Mouse (Mus musculus) heart, postnatal 0 days (tissue): Measurements from ENCODE around the gene Kdm1a. TPM values are rescaled to one million over a fixed set of nuclear protein-coding genes. Genes with fewer than 3 reads are reported as not detected.
A peak's percentile ranks its signal among the peaks of the same experiment; 100 is the strongest.

Experiments
- ATAC-seq: fragments of 200-750 bp; cut with Nextera tagmentation; 2 replicates; pipeline ENCODE4 v1.8.0; 2017; ENCODE audit warnings: low read depth, moderate number of reproducible peaks, moderate library complexity; ENCODE audit not compliant: insufficient read depth
- DNase-seq: peaks from one replicate; pipeline ENCODE4 v3.0.0-alpha.2; 2016; ENCODE audit warnings: low spot score
- H3K27ac ChIP-seq: fragments of 300-500 bp; sonication (generic); 2 replicates; pipeline ENCODE4 v1.5.1; 2014; ENCODE audit warnings: low read depth, mild to moderate bottlenecking
- H3K27me3 ChIP-seq: fragments of 300-500 bp; sonication (generic); 2 replicates; pipeline ENCODE4 v1.6.1; 2014; ENCODE audit warnings: low read length, mixed read lengths; ENCODE audit not compliant: control insufficient read depth, insufficient read depth
- H3K36me3 ChIP-seq: fragments of 300-500 bp; sonication (generic); replicated peaks from 2 replicates; pipeline ENCODE4 v1.6.1; 2014; ENCODE audit warnings: low read length, mixed read lengths; ENCODE audit not compliant: control insufficient read depth, insufficient read depth
- H3K4me1 ChIP-seq: fragments of 300-500 bp; sonication (generic); 2 replicates; pipeline ENCODE4 v1.6.1; 2014; ENCODE audit warnings: antibody characterized with exemption; ENCODE audit not compliant: control insufficient read depth, insufficient read depth
- H3K4me2 ChIP-seq: fragments of 300-500 bp; sonication (generic); 2 replicates; pipeline ENCODE4 v1.6.1; 2014; ENCODE audit warnings: low read depth, mild to moderate bottlenecking, low read length, moderate library complexity
- H3K4me3 ChIP-seq: fragments of 300-500 bp; sonication (generic); 2 replicates; pipeline ENCODE4 v1.5.1; 2014; ENCODE audit warnings: low read depth, low read length
- H3K9ac ChIP-seq: fragments of 300-500 bp; sonication (generic); replicated peaks from 2 replicates; pipeline ENCODE4 v1.6.1; 2014; ENCODE audit warnings: low read depth, low read length, mixed read lengths
- H3K9me3 ChIP-seq: fragments of 300-500 bp; sonication (generic); replicated peaks from 2 replicates; pipeline ENCODE4 v1.6.1; 2016; ENCODE audit warnings: low read length; ENCODE audit not compliant: control insufficient read depth
- CTCF ChIP-seq: IDR thresholded peaks from 2 replicates; pipeline ENCODE4 v1.5.1; 2016; ENCODE audit warnings: antibody characterized with exemption, control low read depth, low read depth
- EP300 ChIP-seq: IDR thresholded peaks from 2 replicates; pipeline ENCODE4 v1.6.1; 2016; ENCODE audit warnings: antibody characterized with exemption, low read depth
- WGBS: fragments of 180-500 bp; shearing (Covaris S2); extraction: QIAGEN DNeasy Blood & Tissue Kit; methylation state at CpG from one replicate; pipeline ENCODE4 v1.1.7; 2014; 5-methylcytosine and 5-hydroxymethylcytosine counted together
- polyA plus RNA-seq: library from polyadenylated mRNA; unstranded; fragments of >200 nt; fragmentation: Nextera tagmentation; extraction: Ambion mirVana; gene quantifications from 2 replicates; pipeline ENCODE4 v1.2.1, GENCODE M21; 2015
- total RNA-seq: library from RNA; depleted of rRNA; stranded (reverse); fragments of >200 nt; gene quantifications from 2 replicates; pipeline ENCODE4 v1.2.3, GENCODE M21; 2014; ENCODE audit warnings: low replicate concordance

The Kdm1a gene
- total and polyA plus RNA-seq, 2 experiments from 2014 or later, result 17.0 to 48.2 TPM

DNA sequence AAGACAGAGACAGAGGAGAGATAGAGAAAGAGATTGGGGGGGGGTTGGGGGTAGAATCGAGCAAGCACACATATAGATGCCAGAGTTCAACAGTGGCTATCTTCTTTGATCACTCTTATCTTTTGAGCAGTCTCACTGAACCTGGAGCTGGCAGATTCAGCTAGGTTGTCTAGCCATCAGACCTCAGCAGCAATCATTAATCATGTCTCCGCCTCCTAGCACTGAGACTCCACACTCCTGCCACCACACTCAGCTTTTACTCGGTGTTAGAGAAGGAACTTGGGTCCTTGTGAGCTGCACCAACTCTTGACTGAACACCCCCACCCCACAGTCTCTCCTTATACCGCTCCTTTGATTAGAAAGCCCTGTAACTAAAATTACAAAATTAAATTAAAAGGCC is 10.4 kb downstream of the Kdm1a start:
- 62% methylated on average over 4 of the region's 4 CpGs for WGBS
- TF ChIP-seq CTCF, result no peak
- TF ChIP-seq EP300, result no peak
- no peaks in the 10 kb centered on the region for H3K4me1 ChIP-seq
- DNase-seq (no peak), ATAC-seq (no peak)
- no peak overlapping the region for H3K4me2 ChIP-seq
- 0 out of 2 replicates have a peak, but pooled peaks cover 8% of the 10 kb centered on the region for H3K36me3 ChIP-seq
- no peaks in the 10 kb centered on the region for H3K27me3 ChIP-seq
- H3K27ac ChIP-seq, result no peak overlapping the region
- no peaks in the 10 kb centered on the region for H3K9me3 ChIP-seq
- no peak overlapping the region for H3K9ac ChIP-seq
- no peak overlapping the region for H3K4me3 ChIP-seq

GRCm38 (mm10) chr4:136588003-136588402 is 14.5 kb downstream of the Kdm1a start:
- Histone ChIP-seq H3K27me3 (no peaks in the 10 kb centered on the region), H3K36me3 (peaks cover 8% of the 10 kb centered on the region; the same call in 1 of the 2 replicates), H3K4me2 (no peak overlapping the region), H3K4me3 (no peak overlapping the region), H3K4me1 (0 out of 2 replicates have a peak, but pooled peaks cover 4% of the 10 kb centered on the region), H3K27ac (no peak overlapping the region), H3K9ac (no peak overlapping the region), H3K9me3 (no peaks in the 10 kb centered on the region)
- WGBS, result 62% methylated on average over 4 of the region's 4 CpGs
- DNase-seq (no peak), ATAC-seq (no peak)
- TF ChIP-seq EP300 (no peak), CTCF (no peak)

DNA sequence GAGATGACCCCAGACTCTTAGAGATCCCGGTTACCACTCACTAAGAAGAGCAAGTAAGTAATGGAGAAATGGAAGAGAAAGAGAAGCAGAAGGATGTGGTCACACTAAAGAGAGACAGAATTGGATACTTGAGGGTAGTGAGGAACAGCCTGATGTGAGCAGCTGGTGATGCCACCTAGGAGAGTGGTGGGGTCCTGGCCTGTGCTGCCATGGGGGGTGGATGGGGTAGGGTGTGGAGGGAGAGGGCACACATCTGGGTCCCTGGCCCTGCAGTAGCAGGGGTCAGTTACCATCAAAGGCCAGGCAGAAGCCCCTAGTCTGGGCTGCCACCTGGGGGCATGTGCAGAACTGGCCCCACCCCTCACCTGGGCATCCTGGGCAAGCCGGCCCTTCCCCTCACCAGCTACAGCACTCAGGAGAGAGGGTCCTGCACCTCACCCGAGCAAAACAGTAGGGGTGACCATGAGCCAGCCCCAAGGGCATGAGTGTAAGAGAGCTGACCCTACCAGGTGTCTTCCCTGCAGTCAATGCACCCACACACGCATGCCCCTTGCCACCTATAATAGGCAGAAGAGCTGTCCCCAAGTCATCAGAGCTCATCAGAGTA is 15.2 kb downstream of the Kdm1a start:
- no peak overlapping the region for H3K27ac ChIP-seq
- H3K9me3 ChIP-seq, result no peaks in the 10 kb centered on the region
- H3K27me3 ChIP-seq, result no peaks in the 10 kb centered on the region
- no peak for TF ChIP-seq CTCF
- no peak for TF ChIP-seq EP300
- H3K36me3 ChIP-seq, result peaks cover 8% of the 10 kb centered on the region; the same call in 1 of the 2 replicates
- H3K9ac ChIP-seq, result no peak overlapping the region
- H3K4me3 ChIP-seq, result no peak overlapping the region
- DNase-seq, result no peak
- ATAC-seq, result no peak
- WGBS, result 81% methylated on average over 4 of the region's 4 CpGs
- no peak overlapping the region for H3K4me2 ChIP-seq
- H3K4me1 ChIP-seq, result 0 out of 2 replicates have a peak, but pooled peaks cover 7% of the 10 kb centered on the region

GRCm38 (mm10) chr4:136581885-136582284 is 20.6 kb downstream of the Kdm1a start:
- H3K9me3 ChIP-seq, result no peaks in the 10 kb centered on the region
- H3K4me3 ChIP-seq, result no peak overlapping the region
- H3K27ac ChIP-seq, result no peak overlapping the region
- TF ChIP-seq EP300 (no peak), CTCF (no peak)
- no peaks in the 10 kb centered on the region for H3K27me3 ChIP-seq
- H3K4me2 ChIP-seq, result no peak overlapping the region
- H3K4me1 ChIP-seq, result 0 out of 2 replicates have a peak, but pooled peaks cover 7% of the 10 kb centered on the region
- ATAC-seq (no peak), DNase-seq (no peak)
- no peaks in the 10 kb centered on the region; the same call in 1 of the 2 replicates for H3K36me3 ChIP-seq
- H3K9ac ChIP-seq, result no peak overlapping the region
- 91% methylated on average over 3 of the region's 3 CpGs for WGBS

GRCm38 (mm10) chr4:136569998-136570397 is 32.5 kb downstream of the Kdm1a start:
- Histone ChIP-seq H3K4me1 (no peaks in the 10 kb centered on the region), H3K9ac (no peak overlapping the region), H3K4me3 (no peak overlapping the region), H3K36me3 (peaks cover 62% of the 10 kb centered on the region), H3K9me3 (no peaks in the 10 kb centered on the region), H3K4me2 (no peak overlapping the region), H3K27me3 (no peaks in the 10 kb centered on the region), H3K27ac (no peak overlapping the region)
- DNase-seq, result no peak
- TF ChIP-seq CTCF (no peak), EP300 (no peak)
- no peak for ATAC-seq

DNA sequence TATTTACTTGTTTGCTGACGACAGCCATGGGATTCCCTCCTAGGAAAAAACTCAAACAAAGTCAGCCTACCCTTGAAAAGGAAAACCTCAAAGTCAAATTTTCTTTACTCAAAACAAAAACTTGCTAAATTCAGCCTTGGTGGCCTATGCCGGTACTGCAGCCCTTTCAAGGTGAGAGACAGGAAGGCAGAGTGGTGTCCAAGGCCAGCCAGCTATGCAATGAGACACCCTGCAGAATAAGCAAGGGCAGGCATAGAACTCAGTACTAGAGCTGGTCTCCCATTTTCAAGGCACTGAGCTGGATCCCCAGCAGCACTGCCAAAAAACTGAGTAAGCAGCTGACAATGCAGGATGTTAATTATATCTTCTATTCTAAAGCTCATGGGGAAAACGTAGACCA is 33.9 kb downstream of the Kdm1a start:
- H3K9me3 ChIP-seq, result no peaks in the 10 kb centered on the region
- TF ChIP-seq CTCF (0 out of 2 replicates have a peak, but pooled peaks have one; percentile 6), EP300 (no peak)
- peaks cover 68% of the 10 kb centered on the region for H3K36me3 ChIP-seq
- ATAC-seq, result no peak
- no peaks in the 10 kb centered on the region for H3K27me3 ChIP-seq
- H3K4me1 ChIP-seq, result no peaks in the 10 kb centered on the region
- H3K4me2 ChIP-seq, result no peak overlapping the region
- H3K9ac ChIP-seq, result no peak overlapping the region
- 69% methylated on average over 3 of the region's 3 CpGs for WGBS
- H3K4me3 ChIP-seq, result no peak overlapping the region
- no peak overlapping the region for H3K27ac ChIP-seq
- DNase-seq, result no peak
